Mouse (Mus musculus): ENCODE measurements around the gene Nepro.
A peak's percentile ranks its signal among the peaks of the same experiment; 100 is the strongest.

The Nepro gene

DNA sequence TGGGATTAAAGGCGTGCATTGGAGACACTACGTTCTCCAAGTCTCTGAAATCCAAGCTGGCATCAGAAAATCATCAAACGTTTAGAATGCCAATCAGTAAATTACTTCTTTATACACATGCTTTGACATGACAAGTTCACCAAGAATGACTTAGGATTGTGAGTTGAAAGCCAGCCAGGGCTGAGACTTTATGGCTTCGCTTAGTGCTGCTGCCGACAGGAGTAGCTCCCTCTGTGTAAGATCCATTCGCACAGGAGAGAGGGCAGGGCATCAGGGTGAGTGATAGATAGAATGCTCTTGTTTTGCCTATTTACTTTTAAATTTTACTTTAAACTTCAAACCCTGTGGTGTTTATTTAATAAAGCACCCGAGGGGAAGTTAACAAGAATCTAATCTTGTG lies 43.4 kb downstream of the Nepro start:
- DNase-seq (ENCODE audit: low spot score) = no peak

GRCm38 (mm10) chr16:44767967-44768366 lies 43.9 kb downstream of the Nepro start:
- DNase-seq (ENCODE audit: low spot score) = no peak

- no peak for DNase-seq (ENCODE audit: low spot score)
Measured at GRCm38 (mm10) chr16:44772577-44772976, 48.5 kb downstream of the Nepro start.

- no peak for DNase-seq (ENCODE audit: low spot score)
Measured at GRCm38 (mm10) chr16:44773673-44774072, 49.6 kb downstream of the Nepro start.

- DNase-seq (ENCODE audit: low spot score) = no peak
Measured at GRCm38 (mm10) chr16:44774201-44774600, 50.1 kb downstream of the Nepro start.

DNA sequence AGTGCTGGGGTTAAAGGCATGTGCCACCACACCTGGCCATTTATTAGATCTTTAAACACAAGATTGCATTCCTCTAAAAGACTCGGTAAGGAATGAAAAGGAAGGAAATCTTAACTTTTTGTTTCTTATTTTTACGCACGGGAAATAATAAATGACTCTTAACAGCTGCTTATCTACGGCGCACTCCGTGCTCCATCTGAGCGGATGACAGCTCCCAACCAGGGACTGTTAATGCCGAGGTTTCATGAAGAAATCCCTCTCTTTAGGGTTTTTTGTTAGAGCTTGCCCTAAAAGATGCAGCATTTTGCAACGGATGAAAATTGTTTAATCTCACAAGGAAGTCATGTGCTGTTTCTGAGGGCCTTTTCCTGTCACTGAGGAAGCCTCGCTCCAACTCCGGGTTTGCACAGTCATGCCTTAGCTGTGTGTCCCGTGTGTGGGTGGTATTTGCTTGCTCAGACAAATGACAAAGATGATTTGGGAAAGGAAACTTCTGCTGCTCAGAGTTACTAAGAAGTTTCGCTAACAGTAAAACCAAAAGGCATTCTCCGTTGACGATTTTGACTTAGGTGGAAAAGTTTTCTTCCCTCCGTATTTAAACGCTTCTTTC lies 54.5 kb downstream of the Nepro start:
- peak; percentile 56 for DNase-seq (ENCODE audit: low spot score)

GRCm38 (mm10) chr16:44779494-44779893 lies 55.4 kb downstream of the Nepro start:
- DNase-seq (ENCODE audit: low spot score) = peak; percentile 23

DNA sequence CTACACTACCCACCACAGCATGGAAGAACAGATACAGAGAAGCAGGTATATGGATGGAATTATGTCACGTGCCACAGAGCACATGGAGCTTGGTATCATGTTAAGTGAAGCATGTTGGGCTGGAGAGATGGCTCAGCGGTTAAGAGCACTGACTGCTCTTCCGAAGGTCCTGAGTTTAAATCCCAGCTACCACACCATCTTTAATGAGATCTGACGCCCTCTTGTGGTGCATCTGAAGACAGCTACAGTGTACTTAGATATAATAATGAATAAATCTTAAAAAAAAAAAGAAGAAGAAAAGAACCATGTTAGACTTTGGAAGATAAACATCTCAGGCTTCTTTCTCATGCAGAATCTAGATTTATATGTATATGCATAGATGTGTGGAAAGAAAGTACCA lies 56.6 kb downstream of the Nepro start:
- DNase-seq (ENCODE audit: low spot score) = no peak

Data from c-Kit-positive CD71-positive TER-119-positive erythroid progenitor cells, embryonic 14.5 days (primary cell).